Mouse (Mus musculus) left cerebral cortex, postnatal 14 days (tissue): ENCODE results near the gene Olfr96. TPM values are rescaled to one million over a fixed set of nuclear protein-coding genes. Genes with fewer than 3 reads are reported as not detected.

Source experiments
- DNase-seq, 2 experiments: peaks; one replicate each; pipeline ENCODE4 v3.0.0; 2021 to 2022; ENCODE audit warnings: low spot score in 2 of 2, mixed read lengths in 1 of 2
- intact Hi-C: fragments of 180-260 bp; cut with DNase I; formaldehyde crosslinking; loops from one replicate; pipeline ENCODE4 v1.15.1; 2025
- total RNA-seq, 2 experiments: library from RNA; stranded (reverse); gene quantifications; 2 replicates each; pipeline ENCODE4 v1.2.3; 2021

Olfr96 gene
- total RNA-seq, 2 experiments from 2014 or later: not detected

DNA sequence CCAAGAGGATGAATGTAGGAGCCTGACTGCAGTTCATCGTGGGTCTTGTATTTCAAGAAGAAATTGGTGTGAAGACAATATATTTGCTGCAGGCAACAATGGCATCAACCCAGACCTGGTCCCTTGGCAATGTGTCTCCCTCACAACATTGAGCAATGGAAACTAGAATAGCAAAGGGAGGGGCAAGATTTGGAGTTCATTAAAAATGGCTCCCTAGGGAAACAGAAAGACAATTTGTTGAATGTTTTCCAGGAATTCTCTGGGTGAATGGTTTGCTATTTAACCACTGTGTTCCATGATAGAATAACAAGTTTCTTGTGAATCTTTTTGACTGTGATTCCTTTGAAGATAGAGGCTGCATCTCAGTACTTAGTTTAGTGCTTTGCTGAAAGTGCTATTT lies 43.7 kb downstream of the Olfr96 start, which contains the start of gene Olfr98:
Olfr98 (minus strand) TSS at position 124 of the 400 bp plus-strand sequence.
- intact Hi-C loops: no loop called here
- DNase-seq: no peak

DNA sequence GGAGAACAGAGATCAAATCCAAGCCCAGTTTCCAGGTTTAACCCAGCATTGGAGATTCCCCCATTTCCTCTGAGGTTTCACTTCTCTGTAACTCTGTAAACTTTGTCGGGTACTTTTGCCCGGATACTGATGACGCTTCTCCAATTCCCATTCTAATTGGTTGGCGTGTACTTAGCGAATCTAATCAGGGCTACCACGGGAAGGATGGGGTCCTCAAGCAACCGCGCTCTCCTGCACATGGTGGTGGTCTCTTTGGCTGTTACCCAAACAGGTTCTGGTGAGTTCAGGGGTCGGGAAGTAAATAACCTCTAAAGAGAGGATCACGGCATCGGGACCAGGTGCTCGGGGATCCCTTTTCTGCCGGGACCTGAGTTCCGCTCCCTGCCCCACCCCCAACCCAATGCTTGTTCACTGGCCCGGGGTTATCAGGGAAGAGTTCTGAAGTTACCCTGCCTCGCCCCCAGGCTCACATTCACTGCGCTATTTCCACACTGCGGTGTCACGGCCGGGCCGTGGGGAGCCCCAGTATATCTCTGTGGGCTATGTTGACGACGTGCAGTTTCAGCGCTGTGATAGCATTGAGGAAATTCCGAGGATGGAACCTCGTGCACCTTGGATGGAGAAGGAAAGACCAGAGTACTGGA lies 50.2 kb downstream of the Olfr96 start, which contains the start of gene H2-M3:
H2-M3 (plus strand) TSS at position 163 of the 644 bp plus-strand sequence.
- intact Hi-C loops: no loop called here
- DNase-seq: peak; percentile 94 to 96

DNA sequence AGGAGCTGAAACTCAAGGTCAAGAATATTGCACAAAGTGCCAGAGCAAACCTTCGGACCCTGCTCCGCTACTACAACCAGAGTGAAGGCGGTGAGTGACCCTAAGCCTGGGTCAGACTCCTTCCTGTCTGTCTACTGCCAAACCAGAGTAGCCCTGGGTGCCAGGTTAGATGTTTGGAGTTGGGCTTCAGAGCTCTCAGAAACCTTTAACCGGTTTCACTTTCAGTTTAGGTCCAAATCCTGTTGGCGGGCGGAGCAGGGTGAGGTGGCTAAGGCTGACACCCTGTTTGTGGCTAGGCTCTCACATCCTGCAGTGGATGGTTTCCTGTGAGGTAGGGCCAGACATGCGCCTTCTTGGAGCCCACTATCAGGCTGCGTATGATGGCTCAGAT lies 50.8 kb downstream of the Olfr96 start:
- intact Hi-C loops: no loop called here
- peak; percentile 3 to 5 for DNase-seq

DNA sequence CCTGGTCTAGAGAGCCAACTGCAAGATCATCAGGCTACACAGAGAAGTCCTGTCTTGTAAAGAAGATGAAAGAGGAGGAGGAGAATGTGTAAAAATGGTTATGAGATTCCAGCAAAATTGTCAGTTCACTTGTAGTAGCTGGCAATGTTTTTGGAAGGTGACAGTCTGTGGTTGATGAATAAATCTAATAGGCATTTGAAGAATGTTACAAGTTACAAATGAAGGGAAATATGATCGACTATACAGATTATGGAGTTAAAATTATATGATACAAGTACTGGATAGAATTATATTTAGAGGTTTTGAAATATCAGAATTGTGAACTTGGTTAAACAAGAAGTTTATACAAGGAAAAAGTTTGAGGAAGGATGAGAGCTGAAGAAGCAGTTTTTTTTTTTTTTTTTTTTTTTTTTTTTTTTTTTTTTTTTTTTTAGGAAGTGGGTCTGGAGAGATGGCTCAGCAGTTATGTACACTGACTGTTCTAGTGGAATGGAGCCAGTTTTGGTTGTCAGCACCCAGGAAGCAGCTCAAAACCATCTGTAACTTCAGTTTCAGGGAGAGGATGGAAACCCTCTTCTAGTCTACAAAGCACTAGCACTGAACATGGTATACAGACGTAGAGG lies 55.8 kb downstream of the Olfr96 start:
- intact Hi-C loops: no loop called here

More for the DNA sequence above, 55.8 kb downstream of the Olfr96 start:
- no peak for DNase-seq

Other genes starting within 250 kb of the Olfr96 start
- not detected for gene 2410137M14Rik, start 238.9 kb upstream of the Olfr96 start, total RNA-seq
- gene H2-M5, start 230.6 kb upstream of the Olfr96 start, total RNA-seq: 1 to 10 TPM; 1.9 to 2.7 TPM
- gene Zfp57, start 219.0 kb upstream of the Olfr96 start, total RNA-seq: 10 to 100 TPM; 25.9 to 27.9 TPM
- gene Mog, start 196.7 kb upstream of the Olfr96 start, total RNA-seq: 10 to 100 TPM; 23.9 to 46.1 TPM
- 100 to 1,000 TPM; 629 to 637 TPM for gene Gabbr1, start 174.2 kb upstream of the Olfr96 start, total RNA-seq
- under 1 TPM in 1 of 2 experiments, not detected in 1; 0.13 TPM for gene Olfr90, start 131.6 kb upstream of the Olfr96 start, total RNA-seq
- not detected for gene Olfr91, start 121.9 kb upstream of the Olfr96 start, total RNA-seq
- not detected for gene Olfr92, start 100.1 kb upstream of the Olfr96 start, total RNA-seq
- gene Olfr93, start 58.7 kb upstream of the Olfr96 start, total RNA-seq: not detected
- gene Ubd, start 26.3 kb upstream of the Olfr96 start, total RNA-seq: not detected
- not detected for gene Olfr94, start 19.2 kb upstream of the Olfr96 start, total RNA-seq
- not detected for gene Olfr95, start 7.0 kb upstream of the Olfr96 start, total RNA-seq
- gene Olfr97, start 17.2 kb downstream of the Olfr96 start, total RNA-seq: not detected
- not detected for gene Olfr98, start 43.6 kb downstream of the Olfr96 start, total RNA-seq
- 1 to 10 TPM; 2.7 to 4.1 TPM for gene H2-M3, start 50.1 kb downstream of the Olfr96 start, total RNA-seq
- gene Olfr99, start 63.3 kb downstream of the Olfr96 start, total RNA-seq: not detected
- not detected for gene Olfr101, start 84.2 kb downstream of the Olfr96 start, total RNA-seq
- gene Olfr102, start 96.9 kb downstream of the Olfr96 start, total RNA-seq: not detected
- not detected for gene Olfr103, start 119.6 kb downstream of the Olfr96 start, total RNA-seq
- not detected for gene Olfr104-ps, start 139.4 kb downstream of the Olfr96 start, total RNA-seq
- not detected for gene Olfr105-ps, start 158.9 kb downstream of the Olfr96 start, total RNA-seq
- not detected for gene Olfr106-ps, start 170.2 kb downstream of the Olfr96 start, total RNA-seq
- not detected for gene Olfr107, start 179.1 kb downstream of the Olfr96 start, total RNA-seq
- gene Olfr108, start 225.3 kb downstream of the Olfr96 start, total RNA-seq: not detected
- gene Olfr109, start 238.8 kb downstream of the Olfr96 start, total RNA-seq: not detected